In the genomic region with DNA sequence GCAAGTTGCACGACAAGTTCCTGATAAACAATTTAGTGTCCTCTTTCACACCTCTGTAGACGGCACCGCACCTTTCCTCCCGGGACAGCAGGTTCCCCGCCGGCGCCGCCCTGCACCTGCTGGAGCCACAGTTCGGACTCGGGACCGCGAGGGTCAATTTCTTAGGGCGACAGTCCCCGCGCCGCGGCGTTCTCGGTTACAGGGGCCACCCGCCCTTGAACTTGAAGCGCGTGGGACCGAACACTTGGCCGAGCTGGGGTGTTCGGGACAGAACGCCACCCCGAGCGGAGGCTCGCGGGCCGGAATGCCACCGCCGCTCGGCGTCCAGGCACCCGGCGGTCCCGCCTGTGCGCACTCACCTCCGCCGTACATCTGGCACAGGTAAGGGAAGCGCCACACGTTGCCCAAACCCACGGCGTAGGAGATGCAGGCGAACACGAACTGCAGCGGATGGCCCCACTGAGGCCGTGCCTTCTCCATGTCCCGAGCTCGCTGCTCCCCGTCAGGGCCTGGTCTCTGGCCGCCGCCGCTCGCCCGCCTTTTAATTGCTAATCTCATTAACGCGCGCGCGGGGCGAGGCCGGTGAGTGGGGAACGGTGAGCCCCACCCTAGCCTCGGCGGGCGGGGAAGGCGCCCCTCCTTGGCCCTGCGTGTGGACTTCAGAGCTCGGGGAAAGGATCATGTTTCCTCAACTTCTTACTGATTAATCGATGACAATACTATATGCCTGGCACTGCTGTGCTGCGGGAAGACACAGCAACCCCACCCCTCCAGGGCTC, we compare ENCODE assay signal across 8 mouse cellular contexts. TPM values are rescaled to one million over a fixed set of nuclear protein-coding genes. Genes with fewer than 3 reads are reported as not detected.
A peak's percentile ranks its signal among the peaks of the same experiment; 100 is the strongest.
DNase-seq lines count a peak whose midpoint lies in the region; ATAC-seq lines count a peak whose summit lies in the region.

Gene Ccr9 (plus strand): TSS at position 113 of the 779 bp plus-strand sequence.
Gene Slc6a20a (minus strand): TSS at position 559 of the 779 bp plus-strand sequence.

- H3K4me1 ChIP-seq in hindbrain, embryonic 14.5 days (replicated peaks; ENCODE audit: control insufficient read depth, insufficient read depth, low read length), result peaks cover 8% of the 10 kb centered on the region
- H3K4me1 ChIP-seq in midbrain, embryonic 15.5 days, result peaks cover 8% of the 10 kb centered on the region

- no peaks in the 10 kb centered on the region for H3K36me3 ChIP-seq in hindbrain, embryonic 14.5 days (replicated peaks; ENCODE audit: control insufficient read depth, insufficient read depth)
- no peaks in the 10 kb centered on the region for H3K36me3 ChIP-seq in midbrain, embryonic 15.5 days (replicated peaks)

- DNase-seq in left cerebral cortex, postnatal 4 days, result peak; percentile 8
- DNase-seq in left cerebral cortex, adult 9 months (ENCODE audit: low spot score in 2 of 2), result no peak
- peak; percentile 39 for DNase-seq in embryo, embryonic 9.5 days (ENCODE audit: extremely low spot score)
- no peak for DNase-seq in hindbrain, embryonic 14.5 days (ENCODE audit: low spot score)
- peak; percentile 84 for DNase-seq in liver
- DNase-seq in thymus, postnatal 14 days, result peak; percentile 19

- peak within 1 kb of the TSS; percentile 40 for H3K4me3 ChIP-seq in hindbrain, embryonic 14.5 days (replicated peaks; ENCODE audit: low read length)
- H3K4me3 ChIP-seq in midbrain, embryonic 15.5 days, result peak within 1 kb of the TSS; percentile 39

- no peak for ATAC-seq in hindbrain, embryonic 14.5 days (ENCODE audit: low FRiP score)
- ATAC-seq in midbrain, embryonic 15.5 days (replicated peaks), result peak; percentile 83
- no peak for ATAC-seq in frontal cortex, adult (ENCODE audit: low TSS enrichment)

- no peak within 1 kb of the TSS for H3K27ac ChIP-seq in hindbrain, embryonic 14.5 days
- H3K27ac ChIP-seq in midbrain, embryonic 15.5 days, result no peak within 1 kb of the TSS

- H3K9me3 ChIP-seq in hindbrain, embryonic 14.5 days (ENCODE audit: control insufficient read depth, low read length), result no peaks in the 10 kb centered on the region
- H3K9me3 ChIP-seq in midbrain, embryonic 15.5 days, result no peaks in the 10 kb centered on the region

- WGBS in hindbrain, embryonic 14.5 days, result under 1% methylated on average over 73 of the region's 73 CpGs
- under 1% methylated on average over 73 of the region's 73 CpGs for WGBS in midbrain, embryonic 15.5 days

- H3K4me2 ChIP-seq in hindbrain, embryonic 14.5 days (replicated peaks), result peak within 1 kb of the TSS; percentile 80
- H3K4me2 ChIP-seq in midbrain, embryonic 15.5 days, result peak within 1 kb of the TSS; percentile 84

- intact Hi-C loops in left cerebral cortex, postnatal 4 days (cut with DNase I), result no loop called here

- peaks cover 59% of the 10 kb centered on the region for H3K27me3 ChIP-seq in hindbrain, embryonic 14.5 days (ENCODE audit: control insufficient read depth, insufficient read depth, low read length)
- H3K27me3 ChIP-seq in midbrain, embryonic 15.5 days (replicated peaks), result peaks cover 28% of the 10 kb centered on the region

- H3K9ac ChIP-seq in hindbrain, embryonic 14.5 days, result peak within 1 kb of the TSS; percentile 48
- H3K9ac ChIP-seq in midbrain, embryonic 15.5 days, result peak within 1 kb of the TSS; percentile 32

RNA-seq across cellular contexts. Expression of gene Ccr9, which starts in this region (rescaled TPM):
- under 1 TPM; 0.16 to 0.18 TPM for total RNA-seq in left cerebral cortex, postnatal 4 days (2021)
- polyA plus RNA-seq in hindbrain, embryonic 14.5 days (2014; fragmentation: Nextera tagmentation; extraction: Ambion mirVana), result 0.27 and 0.57 TPM in 2 replicates
- 0.51 and 0.59 TPM in 2 replicates for polyA plus RNA-seq in midbrain, embryonic 15.5 days (2015; fragmentation: Nextera tagmentation; extraction: Ambion mirVana)

RNA-seq across cellular contexts. Expression of gene Slc6a20a, which starts in this region (rescaled TPM):
- total RNA-seq in left cerebral cortex, postnatal 4 days (2021), result 10 to 100 TPM; 15.3 to 15.7 TPM
- polyA plus RNA-seq in hindbrain, embryonic 14.5 days (2014; fragmentation: Nextera tagmentation; extraction: Ambion mirVana), result 9.7 and 10.9 TPM in 2 replicates
- polyA plus RNA-seq in midbrain, embryonic 15.5 days (2015; fragmentation: Nextera tagmentation; extraction: Ambion mirVana), result 14.6 and 18.1 TPM in 2 replicates

Comparison
In these comparisons a context has a peak if more than half of its experiments do, and no peak if none do; other contexts are left out.
1. DNase-seq: peak in left cerebral cortex, postnatal 4 days (single experiment), embryo, embryonic 9.5 days (single experiment), liver (single experiment) and thymus, postnatal 14 days (single experiment); none in left cerebral cortex, adult 9 months (0 of 2) and hindbrain, embryonic 14.5 days (single experiment).